Mouse (Mus musculus): ENCODE data around the gene Rnf114. TPM values are rescaled to one million over a fixed set of nuclear protein-coding genes. Genes with fewer than 3 reads are reported as not detected.

Rnf114 gene
- polyA plus RNA-seq, 1 experiment from 2014 or later: 150 TPM

DNA sequence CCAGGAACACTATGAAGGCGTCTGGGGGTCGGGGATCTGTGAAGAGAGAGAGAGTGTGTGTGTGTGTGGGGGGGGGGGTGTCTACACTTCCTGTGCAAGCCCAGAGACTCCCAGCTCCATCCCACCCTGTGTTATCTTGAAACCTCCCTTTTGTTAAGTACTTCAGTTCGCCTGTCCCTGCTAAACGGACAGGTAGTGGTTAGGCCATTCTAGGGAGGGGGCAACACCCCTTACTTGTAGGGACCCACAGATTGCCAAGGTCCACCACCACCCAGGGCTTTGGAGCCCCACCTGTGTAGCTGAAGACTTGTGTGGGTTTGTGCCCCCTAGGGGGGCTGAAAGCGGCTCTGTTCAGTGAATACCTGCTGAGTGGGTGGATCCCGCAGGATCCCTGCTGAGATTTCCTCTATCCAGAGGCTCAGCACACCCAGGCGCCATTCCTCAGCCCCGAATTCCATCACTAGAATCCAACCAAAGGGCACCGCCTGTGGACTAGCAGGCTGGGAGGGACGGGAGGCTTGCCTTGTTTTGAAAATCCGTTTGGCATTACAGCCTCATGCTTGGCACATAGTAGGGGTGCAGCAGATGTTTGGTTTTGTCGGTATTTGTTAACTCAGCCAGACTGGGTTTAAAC is 48.1 kb downstream of the Rnf114 start:
- DNase-seq (ENCODE audit: low spot score, missing footprints): no peak
- Histone ChIP-seq H3K4me3 (ENCODE audit: low read depth, low read length) (peak overlapping the region; percentile 6; the same call in 1 of the 2 replicates), H3K9me3 (ENCODE audit: control insufficient read depth, low read length) (no peaks in the 10 kb centered on the region), H3K9ac (ENCODE audit: low read length) (peak overlapping the region; percentile 31; the same call in 1 of the 2 replicates), H3K4me2 (peak overlapping the region; percentile 23), H3K27ac (ENCODE audit: low read depth, low read length) (no peak overlapping the region), H3K27me3 (ENCODE audit: control insufficient read depth, insufficient read depth, low read length) (peaks cover 46% of the 10 kb centered on the region), H3K36me3 (ENCODE audit: control insufficient read depth, insufficient read depth, low read length) (no peaks in the 10 kb centered on the region), H3K4me1 (ENCODE audit: control insufficient read depth, insufficient read depth, low read length) (peaks cover 24% of the 10 kb centered on the region)
- 10% methylated on average over 12 of the region's 12 CpGs for WGBS
- no peak for ATAC-seq (ENCODE audit: low FRiP score)

DNA sequence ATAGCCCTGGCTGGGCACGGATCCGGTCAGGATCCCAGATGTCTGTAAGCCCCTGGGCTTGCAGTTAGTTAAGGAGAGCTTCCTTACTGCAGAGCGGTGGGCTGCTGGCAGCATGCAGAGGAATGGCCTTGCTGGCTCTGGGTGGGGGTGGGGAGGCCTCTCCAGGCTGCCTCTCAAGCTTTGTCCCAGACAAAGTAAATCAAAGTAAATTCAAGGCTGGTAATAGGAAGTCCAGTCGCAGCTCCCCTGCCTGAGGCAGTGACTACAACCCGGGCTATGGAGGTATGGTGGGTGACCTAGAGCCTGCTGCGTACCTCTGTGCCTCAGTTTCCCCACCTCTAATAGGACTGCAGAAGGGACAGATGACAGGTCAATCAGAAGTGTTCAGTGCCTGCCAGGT is 48.9 kb downstream of the Rnf114 start:
- DNase-seq (ENCODE audit: low spot score, missing footprints): no peak
- H3K9ac ChIP-seq (ENCODE audit: low read length): no peak overlapping the region
- no peak for ATAC-seq (ENCODE audit: low FRiP score)
- no peaks in the 10 kb centered on the region for H3K9me3 ChIP-seq (ENCODE audit: control insufficient read depth, low read length)
- peak overlapping the region; percentile 18 for H3K4me2 ChIP-seq
- no peak overlapping the region for H3K27ac ChIP-seq (ENCODE audit: low read depth, low read length)
- H3K27me3 ChIP-seq (ENCODE audit: control insufficient read depth, insufficient read depth, low read length): peaks cover 46% of the 10 kb centered on the region
- peaks cover 24% of the 10 kb centered on the region for H3K4me1 ChIP-seq (ENCODE audit: control insufficient read depth, insufficient read depth, low read length)
- 20% methylated on average over 6 of the region's 6 CpGs for WGBS
- H3K36me3 ChIP-seq (ENCODE audit: control insufficient read depth, insufficient read depth, low read length): no peaks in the 10 kb centered on the region
- peak overlapping the region; percentile 6; the same call in 1 of the 2 replicates for H3K4me3 ChIP-seq (ENCODE audit: low read depth, low read length)

DNA sequence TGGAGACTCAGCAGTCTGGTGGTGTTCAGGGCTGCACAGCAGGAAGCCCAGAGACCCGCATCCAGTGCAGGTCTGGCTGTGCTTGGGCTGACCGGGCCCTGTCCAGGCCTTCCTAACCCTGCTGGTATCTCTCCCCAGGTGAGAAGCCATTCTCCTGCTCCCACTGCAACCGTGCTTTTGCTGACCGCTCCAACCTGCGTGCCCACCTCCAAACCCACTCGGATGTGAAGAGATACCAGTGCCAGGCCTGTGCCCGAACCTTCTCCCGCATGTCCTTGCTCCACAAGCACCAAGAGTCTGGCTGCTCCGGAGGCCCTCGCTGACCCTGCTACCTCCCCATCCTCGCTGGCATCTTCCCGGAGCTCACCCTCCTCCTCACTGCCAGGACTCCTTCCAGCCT is 49.3 kb downstream of the Rnf114 start:
- WGBS: 75% methylated on average over 12 of the region's 12 CpGs
- H3K27ac ChIP-seq (ENCODE audit: low read depth, low read length): no peak overlapping the region

DNA sequence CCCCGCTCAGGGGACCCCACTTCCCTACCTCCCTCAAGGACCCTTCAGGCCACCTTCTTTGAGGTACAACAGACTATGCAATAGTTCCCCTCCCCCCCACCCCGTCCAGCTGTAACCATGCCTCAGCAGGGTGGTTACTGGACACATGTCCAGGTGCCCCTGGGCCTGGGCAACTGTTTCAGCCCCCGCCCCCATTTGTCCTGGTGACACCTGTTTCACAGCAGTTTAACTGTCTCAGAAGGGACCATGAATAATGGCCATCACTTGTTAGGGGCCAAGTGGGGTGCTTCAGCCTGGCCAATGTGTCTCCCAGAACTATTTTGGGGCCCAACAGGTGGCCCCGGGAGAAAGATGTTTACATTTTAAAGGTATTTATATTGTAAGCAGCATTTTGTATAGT is 49.9 kb downstream of the Rnf114 start:
- WGBS: 73% methylated on average over 4 of the region's 4 CpGs
- no peak for DNase-seq (ENCODE audit: low spot score, missing footprints)
- H3K9ac ChIP-seq (ENCODE audit: low read length): no peak overlapping the region
- H3K4me2 ChIP-seq: no peak overlapping the region
- H3K27ac ChIP-seq (ENCODE audit: low read depth, low read length): no peak overlapping the region
- no peaks in the 10 kb centered on the region for H3K36me3 ChIP-seq (ENCODE audit: control insufficient read depth, insufficient read depth, low read length)
- no peak for ATAC-seq (ENCODE audit: low FRiP score)
- H3K4me1 ChIP-seq (ENCODE audit: control insufficient read depth, insufficient read depth, low read length): peaks cover 21% of the 10 kb centered on the region
- peaks cover 36% of the 10 kb centered on the region for H3K27me3 ChIP-seq (ENCODE audit: control insufficient read depth, insufficient read depth, low read length)
- no peak overlapping the region for H3K4me3 ChIP-seq (ENCODE audit: low read depth, low read length)
- no peaks in the 10 kb centered on the region for H3K9me3 ChIP-seq (ENCODE audit: control insufficient read depth, low read length)

More for the DNA sequence above, 49.3 kb downstream of the Rnf114 start:
- no peaks in the 10 kb centered on the region for H3K9me3 ChIP-seq (ENCODE audit: control insufficient read depth, low read length)
- H3K4me1 ChIP-seq (ENCODE audit: control insufficient read depth, insufficient read depth, low read length): peaks cover 24% of the 10 kb centered on the region
- ATAC-seq (ENCODE audit: low FRiP score) (no peak), DNase-seq (ENCODE audit: low spot score, missing footprints) (no peak)
- no peak overlapping the region for H3K9ac ChIP-seq (ENCODE audit: low read length)
- no peaks in the 10 kb centered on the region for H3K36me3 ChIP-seq (ENCODE audit: control insufficient read depth, insufficient read depth, low read length)
- H3K4me3 ChIP-seq (ENCODE audit: low read depth, low read length): no peak overlapping the region
- H3K27me3 ChIP-seq (ENCODE audit: control insufficient read depth, insufficient read depth, low read length): peaks cover 42% of the 10 kb centered on the region
- no peak overlapping the region for H3K4me2 ChIP-seq

DNA sequence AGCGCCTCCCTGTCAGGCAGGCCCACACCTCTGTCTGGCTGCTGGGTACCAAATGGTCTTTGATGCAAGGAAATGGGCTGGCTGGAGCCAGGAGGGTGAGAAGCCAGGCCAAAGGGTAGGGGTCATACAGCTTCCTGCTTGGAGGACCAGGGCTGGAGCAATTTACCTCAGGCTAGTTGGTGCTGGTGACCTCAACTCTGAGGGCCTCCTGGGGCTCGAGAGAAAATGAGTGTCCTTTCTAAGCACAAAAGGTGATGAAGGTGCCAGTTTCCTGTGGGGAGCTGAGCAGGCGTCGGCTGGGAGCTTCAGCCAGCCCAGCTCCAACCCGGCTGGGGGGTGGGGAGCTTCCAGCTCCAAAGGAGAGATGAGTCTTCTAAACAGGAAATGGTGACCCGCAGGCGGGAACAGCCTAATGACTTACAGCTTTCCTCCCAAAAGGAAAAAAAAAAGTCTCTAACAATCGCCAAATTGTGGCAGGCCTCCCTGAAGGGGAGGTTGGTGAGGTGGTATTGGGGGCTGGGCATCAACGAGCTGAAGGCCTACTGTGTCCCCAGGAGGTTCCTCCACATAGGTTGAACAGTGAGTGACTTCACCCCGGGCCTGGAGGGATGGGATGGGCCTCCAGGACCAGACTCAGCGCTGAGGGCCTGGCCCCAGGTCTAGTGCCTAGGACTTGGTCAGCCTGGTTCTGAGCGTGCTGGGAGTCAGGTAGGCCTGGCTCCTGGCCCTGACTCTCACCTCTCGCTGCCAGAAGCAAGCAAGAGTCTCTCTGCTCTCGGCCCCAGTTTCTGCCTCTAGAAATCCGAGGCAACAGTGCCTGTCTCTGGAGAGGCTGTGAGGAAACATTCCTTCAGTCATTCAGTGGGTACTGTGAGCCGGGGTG is 50.9 kb downstream of the Rnf114 start:
- Histone ChIP-seq H3K36me3 (ENCODE audit: control insufficient read depth, insufficient read depth, low read length) (no peaks in the 10 kb centered on the region), H3K4me2 (no peak overlapping the region), H3K27ac (ENCODE audit: low read depth, low read length) (no peak overlapping the region), H3K4me3 (ENCODE audit: low read depth, low read length) (no peak overlapping the region), H3K27me3 (ENCODE audit: control insufficient read depth, insufficient read depth, low read length) (peaks cover 29% of the 10 kb centered on the region), H3K9ac (ENCODE audit: low read length) (no peak overlapping the region), H3K4me1 (ENCODE audit: control insufficient read depth, insufficient read depth, low read length) (peaks cover 14% of the 10 kb centered on the region), H3K9me3 (ENCODE audit: control insufficient read depth, low read length) (no peaks in the 10 kb centered on the region)
- ATAC-seq (ENCODE audit: low FRiP score) (no peak), DNase-seq (ENCODE audit: low spot score, missing footprints) (no peak)
- 44% methylated on average over 16 of the region's 16 CpGs for WGBS

DNA sequence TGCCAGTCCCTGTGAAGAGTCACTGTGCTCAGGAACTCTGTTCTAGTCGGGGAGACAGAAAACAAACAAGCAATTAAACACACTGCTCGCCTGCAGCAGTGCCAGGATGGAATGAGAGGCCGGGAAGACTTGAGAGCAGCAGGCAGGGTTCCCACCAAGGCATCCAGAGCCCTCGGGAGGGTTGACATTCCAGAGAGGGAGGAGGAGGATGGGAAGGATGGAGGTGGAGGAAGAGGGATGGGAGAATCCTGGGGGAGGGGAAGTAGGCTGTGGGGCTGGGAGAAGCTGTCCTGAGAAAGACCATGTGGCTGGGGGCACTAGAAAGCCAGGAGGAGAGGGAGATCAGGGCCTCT is 51.5 kb downstream of the Rnf114 start:
- Histone ChIP-seq H3K27me3 (ENCODE audit: control insufficient read depth, insufficient read depth, low read length) (peaks cover 22% of the 10 kb centered on the region), H3K4me3 (ENCODE audit: low read depth, low read length) (no peak overlapping the region), H3K27ac (ENCODE audit: low read depth, low read length) (no peak overlapping the region), H3K4me1 (ENCODE audit: control insufficient read depth, insufficient read depth, low read length) (peaks cover 11% of the 10 kb centered on the region), H3K4me2 (no peak overlapping the region), H3K9me3 (ENCODE audit: control insufficient read depth, low read length) (no peaks in the 10 kb centered on the region), H3K36me3 (ENCODE audit: control insufficient read depth, insufficient read depth, low read length) (no peaks in the 10 kb centered on the region), H3K9ac (ENCODE audit: low read length) (no peak overlapping the region)
- DNase-seq (ENCODE audit: low spot score, missing footprints) (no peak), ATAC-seq (ENCODE audit: low FRiP score) (no peak)
- WGBS: 16% methylated on average over 4 of the region's 4 CpGs

DNA sequence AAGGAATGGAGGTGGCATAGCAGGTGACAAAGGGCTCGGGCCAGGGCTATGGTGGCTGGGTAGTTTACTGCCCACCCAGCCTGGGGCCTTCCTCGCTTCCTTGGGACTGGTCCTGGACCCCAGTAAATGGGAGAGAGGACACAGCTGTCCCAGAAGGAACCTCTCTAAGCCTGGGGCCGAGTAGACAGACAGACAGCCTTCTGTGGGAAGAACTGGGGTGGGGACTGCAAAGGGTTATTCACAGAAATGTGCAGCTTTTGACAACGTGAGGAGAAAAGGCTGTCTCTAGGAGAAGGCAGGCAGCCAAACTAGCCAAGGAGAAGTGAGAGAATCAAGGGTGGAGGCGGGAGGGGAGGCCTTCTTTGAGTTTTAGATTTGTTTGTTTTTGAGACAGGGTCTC is 52.0 kb downstream of the Rnf114 start:
- no peak overlapping the region for H3K4me2 ChIP-seq
- H3K9me3 ChIP-seq (ENCODE audit: control insufficient read depth, low read length): no peaks in the 10 kb centered on the region
- H3K27ac ChIP-seq (ENCODE audit: low read depth, low read length): no peak overlapping the region
- H3K36me3 ChIP-seq (ENCODE audit: control insufficient read depth, insufficient read depth, low read length): no peaks in the 10 kb centered on the region
- WGBS: 72% methylated on average over 5 of the region's 5 CpGs
- ATAC-seq (ENCODE audit: low FRiP score) (no peak), DNase-seq (ENCODE audit: low spot score, missing footprints) (no peak)
- no peak overlapping the region for H3K9ac ChIP-seq (ENCODE audit: low read length)
- peaks cover 18% of the 10 kb centered on the region for H3K27me3 ChIP-seq (ENCODE audit: control insufficient read depth, insufficient read depth, low read length)
- peaks cover 11% of the 10 kb centered on the region for H3K4me1 ChIP-seq (ENCODE audit: control insufficient read depth, insufficient read depth, low read length)
- H3K4me3 ChIP-seq (ENCODE audit: low read depth, low read length): no peak overlapping the region

DNA sequence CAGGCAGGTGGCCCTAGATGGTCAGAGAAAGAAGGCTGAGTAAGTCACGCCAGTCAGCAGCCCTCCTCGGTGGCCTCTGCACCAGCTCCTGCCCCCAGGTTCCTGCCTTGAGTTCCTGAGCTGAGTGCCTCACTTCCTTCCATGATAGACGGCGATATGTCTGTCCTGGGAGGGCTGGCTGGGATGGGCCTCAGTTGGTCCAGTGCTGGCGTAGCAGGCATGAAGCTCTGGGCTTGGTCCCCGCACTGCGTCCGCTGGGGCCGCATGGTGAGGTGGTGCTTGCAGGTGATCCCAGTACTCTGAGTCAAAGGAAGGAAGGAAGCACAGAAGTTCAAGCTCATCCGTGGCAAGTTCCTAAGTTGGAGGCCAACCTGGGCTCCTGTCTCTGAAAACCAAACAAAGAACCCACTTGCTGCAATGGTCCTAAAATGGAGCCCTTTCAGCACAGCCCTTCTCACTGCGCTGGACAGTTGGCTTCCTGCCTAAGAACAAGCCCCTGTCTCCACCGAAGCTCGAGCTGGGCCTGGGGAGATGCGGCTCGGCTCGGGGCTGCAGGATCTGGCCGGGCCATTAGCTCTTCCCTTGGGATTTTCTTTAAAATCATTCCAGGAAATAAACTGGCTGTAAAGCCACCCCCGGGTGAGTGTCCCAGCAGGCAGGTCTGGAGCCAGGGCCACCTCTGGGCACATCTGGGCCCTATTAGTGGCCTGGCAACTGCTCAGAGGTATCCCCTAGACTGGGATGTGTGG is 54.2 kb downstream of the Rnf114 start:
- no peaks in the 10 kb centered on the region for H3K36me3 ChIP-seq (ENCODE audit: control insufficient read depth, insufficient read depth, low read length)
- H3K9ac ChIP-seq (ENCODE audit: low read length): no peak overlapping the region
- no peak overlapping the region for H3K27ac ChIP-seq (ENCODE audit: low read depth, low read length)
- WGBS: 83% methylated on average over 18 of the region's 18 CpGs
- H3K4me3 ChIP-seq (ENCODE audit: low read depth, low read length): no peak overlapping the region
- ATAC-seq (ENCODE audit: low FRiP score): no peak
- H3K4me2 ChIP-seq: no peak overlapping the region
- H3K4me1 ChIP-seq (ENCODE audit: control insufficient read depth, insufficient read depth, low read length): no peaks in the 10 kb centered on the region
- no peak for DNase-seq (ENCODE audit: low spot score, missing footprints)
- H3K9me3 ChIP-seq (ENCODE audit: control insufficient read depth, low read length): no peaks in the 10 kb centered on the region
- peaks cover 2% of the 10 kb centered on the region for H3K27me3 ChIP-seq (ENCODE audit: control insufficient read depth, insufficient read depth, low read length)

DNA sequence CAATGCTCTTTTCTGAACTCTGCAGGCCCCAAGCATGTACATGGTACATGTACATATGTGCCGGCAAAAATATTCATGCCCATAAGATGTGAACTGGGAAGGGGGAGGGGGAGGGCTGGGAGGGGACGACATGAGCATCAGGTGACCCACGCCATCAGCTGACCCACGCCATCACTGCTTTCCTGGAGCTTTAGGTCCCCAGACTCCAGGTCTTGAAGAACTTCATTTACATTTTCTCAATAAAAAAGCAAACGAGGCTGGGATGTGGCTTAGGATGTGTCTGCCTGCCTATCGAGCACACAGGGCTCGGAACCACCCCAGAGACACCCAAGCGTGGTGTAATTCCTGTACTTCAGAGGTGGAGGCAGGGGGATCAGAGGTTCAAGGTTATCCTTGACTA is 55.0 kb downstream of the Rnf114 start:
- Histone ChIP-seq H3K4me2 (no peak overlapping the region), H3K4me1 (ENCODE audit: control insufficient read depth, insufficient read depth, low read length) (no peaks in the 10 kb centered on the region), H3K9ac (ENCODE audit: low read length) (no peak overlapping the region), H3K27me3 (ENCODE audit: control insufficient read depth, insufficient read depth, low read length) (no peaks in the 10 kb centered on the region), H3K9me3 (ENCODE audit: control insufficient read depth, low read length) (no peaks in the 10 kb centered on the region), H3K4me3 (ENCODE audit: low read depth, low read length) (no peak overlapping the region), H3K36me3 (ENCODE audit: control insufficient read depth, insufficient read depth, low read length) (no peaks in the 10 kb centered on the region), H3K27ac (ENCODE audit: low read depth, low read length) (no peak overlapping the region)
- no peak for ATAC-seq (ENCODE audit: low FRiP score)
- no peak for DNase-seq (ENCODE audit: low spot score, missing footprints)
- 78% methylated on average over 8 of the region's 8 CpGs for WGBS

Data from midbrain, embryonic 11.5 days (tissue).